Mouse (Mus musculus) heart, embryonic 14.5 days (tissue): ENCODE measurements around the gene Mvk. TPM values are rescaled to one million over a fixed set of nuclear protein-coding genes. Genes with fewer than 3 reads are reported as not detected.
A peak's percentile ranks its signal among the peaks of the same experiment; 100 is the strongest.

Experiments used
- ATAC-seq: fragments of 200-750 bp; cut with Nextera tagmentation; 2 replicates; pipeline ENCODE4 v1.8.0; 2017; ENCODE audit warnings: low read depth, moderate TSS enrichment; ENCODE audit not compliant: insufficient number of reproducible peaks, insufficient read depth, low FRiP score
- H3K27ac ChIP-seq, 2 experiments: fragments of 200-500 bp in 1 of 2; fragments of 300-500 bp in 1 of 2; sonication (generic) in 1 of 2; replicated peaks in 1 of 2; 2 replicates each; pipeline ENCODE4 v1.5.1; 2012 to 2014; ENCODE audit warnings: low read depth in 2 of 2, low read length in 2 of 2, control low read depth in 1 of 2, mild to moderate bottlenecking in 1 of 2, mixed read lengths in 1 of 2; ENCODE audit not compliant: control insufficient read depth in 1 of 2, insufficient read depth in 1 of 2
- H3K27me3 ChIP-seq: fragments of 300-500 bp; sonication (generic); 2 replicates; pipeline ENCODE4 v1.6.1; 2014; ENCODE audit warnings: mild to moderate bottlenecking, low read length, control low read depth; ENCODE audit not compliant: control insufficient read depth, insufficient read depth
- H3K36me3 ChIP-seq: fragments of 300-500 bp; sonication (generic); 2 replicates; pipeline ENCODE4 v1.6.1; 2014; ENCODE audit warnings: mild to moderate bottlenecking, control low read depth, low read length, mixed read lengths; ENCODE audit not compliant: control insufficient read depth, insufficient read depth
- H3K4me1 ChIP-seq, 2 experiments: fragments of 200-500 bp in 1 of 2; fragments of 300-500 bp in 1 of 2; sonication (generic) in 1 of 2; 2 replicates each; pipeline ENCODE4 v1.6.1; 2012 to 2014; ENCODE audit warnings: low read length in 2 of 2, control low read depth in 1 of 2, mixed read lengths in 1 of 2; ENCODE audit not compliant: control insufficient read depth in 2 of 2, insufficient read depth in 2 of 2
- H3K4me2 ChIP-seq: fragments of 300-500 bp; sonication (generic); 2 replicates; pipeline ENCODE4 v1.6.1; 2014; ENCODE audit warnings: mild to moderate bottlenecking, low read length
- H3K4me3 ChIP-seq, 2 experiments: fragments of 200-500 bp in 1 of 2; fragments of 300-500 bp in 1 of 2; sonication (generic) in 1 of 2; 2 replicates each; pipeline ENCODE4 v1.5.1; 2012 to 2014; ENCODE audit warnings: low read length in 2 of 2, mild to moderate bottlenecking in 2 of 2, control low read depth in 1 of 2, low read depth in 1 of 2, moderate library complexity in 1 of 2; ENCODE audit not compliant: control insufficient read depth in 1 of 2, insufficient read depth in 1 of 2
- H3K9ac ChIP-seq: fragments of 300-500 bp; sonication (generic); 2 replicates; pipeline ENCODE4 v1.6.1; 2014; ENCODE audit warnings: mild to moderate bottlenecking, low read length
- H3K9me3 ChIP-seq: fragments of 300-500 bp; sonication (generic); 2 replicates; pipeline ENCODE4 v1.6.1; 2016; ENCODE audit warnings: low read length, control low read depth; ENCODE audit not compliant: control insufficient read depth
- WGBS: fragments of 180-500 bp; shearing (Covaris S2); extraction: QIAGEN DNeasy Blood & Tissue Kit; methylation state at CpG from one replicate; pipeline ENCODE4 v1.1.7; 2014; 5-methylcytosine and 5-hydroxymethylcytosine counted together
- polyA plus RNA-seq: library from polyadenylated mRNA; unstranded; fragments of >200 nt; fragmentation: Nextera tagmentation; extraction: Ambion mirVana; gene quantifications from 2 replicates; pipeline ENCODE4 v1.2.1, GENCODE M21; 2014

The Mvk gene
- polyA plus RNA-seq, 1 experiment from 2014 or later: 15.3 TPM

DNA sequence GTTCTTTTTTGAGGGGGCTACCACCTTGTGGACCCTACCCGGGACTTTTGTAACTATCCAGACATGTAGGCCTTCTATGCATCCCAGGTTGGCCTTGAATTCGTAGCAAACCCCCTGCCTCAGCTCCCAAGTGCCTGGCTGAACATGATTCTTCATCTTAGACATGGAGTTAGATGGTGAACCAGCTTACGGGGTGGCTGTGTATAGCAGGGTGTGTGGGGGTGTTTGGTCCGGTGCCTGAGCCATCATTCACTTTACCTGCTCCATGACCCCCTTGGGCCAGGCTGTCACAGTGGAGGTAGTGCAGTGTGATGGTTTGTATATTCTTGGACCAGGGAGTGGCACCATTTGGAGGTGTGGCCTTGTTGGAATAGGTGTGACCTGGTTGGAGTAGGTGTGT, 23.9 kb downstream of the Mvk start:
- peak overlapping the region; percentile 74 to 76 for H3K27ac ChIP-seq
- peak overlapping the region; percentile 38 for H3K9ac ChIP-seq
- peak overlapping the region in 1 of 2 experiments; percentile 20; a peak in 1 of 4 replicates for H3K4me3 ChIP-seq
- H3K9me3 ChIP-seq: no peaks in the 10 kb centered on the region
- peaks cover 15 to 21% of the 10 kb centered on the region in 2 experiments; a peak in 3 of 4 replicates for H3K4me1 ChIP-seq
- 64% methylated on average over 4 of the region's 4 CpGs for WGBS
- no peak for ATAC-seq
- H3K36me3 ChIP-seq: no peaks in the 10 kb centered on the region
- no peaks in the 10 kb centered on the region for H3K27me3 ChIP-seq
- H3K4me2 ChIP-seq: peak overlapping the region; percentile 56

DNA sequence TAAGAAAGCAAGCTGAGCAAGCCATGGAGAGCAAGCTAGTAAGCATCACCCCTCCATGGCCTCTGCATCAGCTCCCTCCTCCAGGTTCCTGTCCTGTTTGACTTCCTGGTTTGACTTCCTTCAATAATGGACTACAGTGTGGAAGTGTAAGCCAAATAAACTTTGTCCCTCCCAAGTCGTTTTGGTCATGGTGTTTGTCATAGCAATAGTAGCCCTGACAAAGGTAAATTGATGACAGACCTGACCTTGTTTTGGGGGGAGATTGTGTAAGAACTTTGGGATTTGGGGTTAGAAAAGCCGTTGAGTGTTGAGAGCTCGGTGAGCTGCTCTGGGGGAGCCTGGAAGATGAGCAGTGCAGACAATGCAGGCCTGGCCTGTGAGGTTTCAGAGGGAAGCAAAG, 26.3 kb downstream of the Mvk start:
- Histone ChIP-seq H3K4me3 (no peak overlapping the region), H3K4me2 (no peak overlapping the region), H3K27me3 (no peaks in the 10 kb centered on the region), H3K36me3 (no peaks in the 10 kb centered on the region), H3K9me3 (no peaks in the 10 kb centered on the region), H3K9ac (no peak overlapping the region), H3K4me1 (peaks cover 15 to 21% of the 10 kb centered on the region in 2 experiments; a peak in 3 of 4 replicates), H3K27ac (no peak overlapping the region)
- 75% methylated on average over 3 of the region's 3 CpGs for WGBS
- no peak for ATAC-seq

DNA sequence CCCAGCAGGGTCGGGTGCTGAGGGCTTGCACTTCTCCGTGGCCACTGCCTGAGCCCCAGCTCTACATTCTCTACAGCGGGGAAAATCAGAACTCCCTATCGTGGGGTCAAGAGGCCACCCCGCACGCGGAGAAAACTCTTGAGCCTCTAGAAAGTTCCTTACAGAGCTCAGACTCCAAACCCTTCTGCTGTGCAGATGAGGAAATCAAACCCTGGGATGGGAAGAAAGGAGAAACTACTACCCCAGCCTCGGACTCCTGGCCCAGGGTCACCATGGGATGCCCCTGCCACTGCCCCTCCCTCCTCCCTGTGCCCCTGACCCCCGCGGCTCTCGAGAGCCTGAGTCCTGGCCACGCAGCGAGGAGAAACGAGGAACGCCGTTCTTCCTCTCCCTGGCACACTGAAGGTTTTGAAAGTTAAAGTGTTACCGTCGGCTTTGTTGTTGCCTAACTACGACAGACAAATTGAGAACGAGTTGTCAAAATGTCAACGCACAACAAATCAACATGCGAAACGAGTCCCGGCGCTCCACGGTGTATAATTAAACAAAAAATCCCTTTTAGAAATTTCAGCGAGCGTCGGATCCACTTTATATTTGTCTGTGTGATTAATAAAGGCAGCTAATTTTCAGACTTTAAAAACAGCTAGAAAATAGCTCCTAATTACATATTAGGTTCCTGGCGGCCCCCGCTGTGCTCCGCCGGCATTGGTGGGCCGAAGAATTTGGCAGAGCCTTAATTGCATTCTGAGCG, 30.8 kb downstream of the Mvk start:
- Histone ChIP-seq H3K4me3 (no peak overlapping the region), H3K27me3 (no peaks in the 10 kb centered on the region), H3K4me1 (no peaks in the 10 kb centered on the region), H3K4me2 (no peak overlapping the region), H3K36me3 (no peaks in the 10 kb centered on the region), H3K9me3 (no peaks in the 10 kb centered on the region), H3K9ac (no peak overlapping the region), H3K27ac (no peak overlapping the region)
- WGBS: 59% methylated on average over 35 of the region's 35 CpGs
- no peak for ATAC-seq

DNA sequence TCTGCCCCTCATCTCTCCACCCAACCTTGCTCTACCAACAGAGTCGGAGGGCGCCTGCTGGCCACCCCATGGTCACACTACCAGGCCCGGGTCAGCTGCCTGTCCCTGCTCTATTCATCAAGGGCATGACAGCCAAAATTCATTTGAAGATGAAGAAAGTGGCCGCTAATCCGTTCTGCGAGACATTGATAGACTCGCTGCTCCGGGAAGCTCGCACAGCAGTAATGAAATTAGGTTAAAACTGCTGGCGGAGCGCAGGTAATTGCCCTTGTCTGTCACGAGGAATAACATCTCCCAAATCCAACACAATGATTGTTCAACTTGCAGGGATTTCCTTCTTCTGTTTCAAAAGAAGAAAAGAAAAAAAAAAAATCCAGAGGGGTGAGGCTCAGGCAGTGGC, 34.2 kb downstream of the Mvk start:
- Histone ChIP-seq H3K27ac (no peak overlapping the region), H3K9me3 (no peaks in the 10 kb centered on the region), H3K4me1 (no peaks in the 10 kb centered on the region), H3K4me3 (no peak overlapping the region), H3K36me3 (no peaks in the 10 kb centered on the region), H3K27me3 (no peaks in the 10 kb centered on the region), H3K4me2 (no peak overlapping the region), H3K9ac (no peak overlapping the region)
- no peak for ATAC-seq
- WGBS: 90% methylated on average over 12 of the region's 12 CpGs

DNA sequence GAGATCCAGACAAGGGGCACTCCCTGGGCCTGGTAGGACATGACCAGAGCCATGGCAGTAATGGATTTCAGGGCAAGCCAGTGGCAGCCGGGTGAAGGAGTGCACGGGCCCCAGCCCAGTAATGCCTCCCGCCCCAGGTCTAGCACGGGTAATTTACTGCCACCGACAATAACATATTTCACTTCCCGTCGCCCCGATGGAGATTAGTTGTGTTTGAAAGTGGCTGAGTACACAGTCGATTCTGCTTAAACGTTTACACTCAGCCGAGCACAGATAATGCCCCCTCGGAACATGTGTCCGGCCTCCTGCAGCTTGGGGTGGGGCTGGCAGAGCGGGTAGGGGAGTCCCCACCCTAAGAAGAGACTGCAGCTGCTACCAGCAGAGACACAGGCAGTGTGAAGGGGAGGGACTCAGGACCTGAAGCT, 38.5 kb downstream of the Mvk start:
- H3K9me3 ChIP-seq: no peaks in the 10 kb centered on the region
- 38% methylated on average over 14 of the region's 14 CpGs for whole genome bisulfite sequencing
- H3K9ac ChIP-seq: no peak overlapping the region
- no peaks in the 10 kb centered on the region for H3K27me3 ChIP-seq
- no peaks in the 10 kb centered on the region for H3K4me1 ChIP-seq
- no peak for ATAC-seq
- H3K4me3 ChIP-seq: no peak overlapping the region
- H3K4me2 ChIP-seq: no peak overlapping the region
- no peaks in the 10 kb centered on the region for H3K36me3 ChIP-seq
- no peak overlapping the region for H3K27ac ChIP-seq

DNA sequence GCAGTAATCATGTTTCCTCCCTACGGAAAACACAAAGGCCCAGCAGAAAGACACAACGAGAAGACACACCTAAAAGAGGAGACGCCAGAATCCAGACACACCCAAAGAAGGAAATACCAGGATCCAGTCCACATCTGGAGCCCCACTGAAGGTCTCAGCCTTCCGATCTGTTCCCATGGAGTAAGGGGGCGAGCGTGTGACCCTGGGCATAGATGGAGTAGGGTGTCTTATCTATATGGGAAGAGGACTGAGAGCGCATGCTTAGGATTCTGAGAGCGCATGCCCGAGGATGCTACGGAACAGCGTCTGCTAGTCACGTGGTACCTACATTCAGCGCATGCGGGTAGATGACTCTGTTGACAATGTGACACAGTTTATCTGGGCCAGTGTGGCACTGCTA, 41.6 kb downstream of the Mvk start:
- no peaks in the 10 kb centered on the region for H3K4me1 ChIP-seq
- ATAC-seq: no peak

DNA sequence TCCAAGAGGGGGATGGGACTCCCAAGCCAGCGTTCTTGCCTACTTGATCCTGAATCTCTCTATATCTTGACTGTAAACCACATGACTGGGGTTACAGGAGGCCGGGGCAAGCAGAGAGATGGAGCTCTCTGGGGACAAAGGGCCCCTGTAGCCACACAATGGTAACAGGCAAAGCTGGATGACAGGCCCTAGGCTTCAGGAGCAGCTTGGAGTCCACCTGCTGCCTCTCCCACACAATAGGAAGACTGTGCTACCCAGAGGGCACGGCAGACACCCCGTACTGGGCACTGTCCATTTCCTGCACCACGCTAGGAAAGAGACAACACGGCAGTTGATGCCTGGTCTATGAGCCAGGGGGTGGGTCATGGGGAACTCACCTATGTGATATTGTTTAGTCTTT, 45.5 kb downstream of the Mvk start:
- H3K27ac ChIP-seq: no peak overlapping the region
- no peaks in the 10 kb centered on the region for H3K27me3 ChIP-seq
- no peak overlapping the region for H3K4me2 ChIP-seq
- no peak overlapping the region for H3K4me3 ChIP-seq
- no peak overlapping the region for H3K9ac ChIP-seq
- no peaks in the 10 kb centered on the region for H3K36me3 ChIP-seq
- no peak for ATAC-seq
- 78% methylated on average over 6 of the region's 6 CpGs for WGBS
- no peaks in the 10 kb centered on the region for H3K4me1 ChIP-seq
- H3K9me3 ChIP-seq: no peaks in the 10 kb centered on the region

More for the DNA sequence above, 41.6 kb downstream of the Mvk start:
- WGBS: 74% methylated on average over 14 of the region's 14 CpGs
- Histone ChIP-seq H3K27ac (no peak overlapping the region), H3K9ac (no peak overlapping the region), H3K27me3 (no peaks in the 10 kb centered on the region), H3K36me3 (no peaks in the 10 kb centered on the region), H3K4me3 (no peak overlapping the region), H3K4me2 (no peak overlapping the region), H3K9me3 (no peaks in the 10 kb centered on the region)

DNA sequence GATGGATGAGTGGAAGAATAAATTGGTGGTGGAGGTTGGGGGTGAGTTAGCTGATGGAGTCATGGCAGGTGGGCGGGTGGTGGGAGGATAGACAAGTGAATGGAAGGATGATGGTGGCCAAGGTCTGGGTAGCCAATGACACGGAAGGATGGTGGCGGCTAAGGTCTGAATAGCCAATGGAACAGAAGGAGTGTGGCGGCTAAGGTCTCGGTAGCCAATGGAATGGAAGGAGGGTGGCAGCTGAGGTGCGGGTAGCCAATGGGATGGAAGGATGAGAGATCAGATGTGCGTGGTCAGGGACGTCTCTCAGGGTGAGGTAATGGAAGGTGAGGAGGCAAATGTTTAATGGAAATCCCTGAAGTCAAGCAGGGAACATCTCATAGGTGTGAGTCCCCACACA, 46.2 kb downstream of the Mvk start:
- 92% methylated on average over 8 of the region's 8 CpGs for WGBS
- no peaks in the 10 kb centered on the region for H3K36me3 ChIP-seq
- no peak overlapping the region for H3K4me3 ChIP-seq
- no peak overlapping the region for H3K27ac ChIP-seq
- H3K9ac ChIP-seq: no peak overlapping the region
- H3K9me3 ChIP-seq: no peaks in the 10 kb centered on the region
- no peaks in the 10 kb centered on the region for H3K27me3 ChIP-seq
- no peak overlapping the region for H3K4me2 ChIP-seq
- ATAC-seq: no peak
- no peaks in the 10 kb centered on the region for H3K4me1 ChIP-seq
